Mouse (Mus musculus) kidney, adult 2 months (tissue): ENCODE measurements around the gene Comtd1.

Source experiments
- CTCF ChIP-seq: fragments of 200-500 bp; conservative IDR thresholded peaks from 2 replicates; pipeline ENCODE4 v1.5.1; 2011; ENCODE audit warnings: low read depth, mild to moderate bottlenecking, control low read depth, low read length, moderate library complexity, mixed read lengths; ENCODE audit not compliant: insufficient read depth, insufficient read length
- POLR2A ChIP-seq: fragments of 200-500 bp; IDR thresholded peaks from one replicate; pipeline ENCODE4 v1.6.1; 2011; ENCODE audit warnings: low read depth, low read length, control low read depth

DNA sequence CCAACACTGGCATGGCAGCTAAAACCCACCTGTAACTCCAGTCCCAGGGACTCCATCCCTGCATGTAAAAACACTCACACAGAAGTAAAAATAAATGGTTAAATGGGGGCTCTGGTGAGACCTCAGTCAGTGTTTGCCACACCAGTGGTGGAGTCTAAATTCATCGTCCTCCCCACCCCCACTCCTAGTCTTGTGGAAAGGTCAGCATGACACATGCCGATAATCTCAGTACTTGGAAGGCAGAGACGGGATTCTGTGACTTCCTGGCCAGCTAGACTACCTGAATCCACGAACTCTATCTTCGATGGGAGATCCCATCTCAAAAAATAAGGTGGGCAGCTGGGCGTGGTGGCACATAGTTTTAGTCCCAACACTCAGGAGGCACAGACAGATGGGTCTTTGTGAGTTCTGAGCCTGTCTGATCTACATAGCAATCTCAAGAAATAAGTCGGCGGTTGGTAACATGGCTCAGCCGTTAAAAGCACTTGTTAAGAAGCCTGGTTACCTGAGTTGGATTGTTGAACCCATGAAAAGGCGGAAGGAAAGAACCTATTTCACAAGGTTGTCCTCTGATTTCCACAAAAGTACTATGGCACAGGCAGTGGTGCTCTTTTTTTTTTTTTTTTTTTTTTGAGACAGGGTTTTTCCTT, 36.9 kb downstream of the Comtd1 start:
- TF ChIP-seq CTCF (no peak), POLR2A (no peak)
